Mouse (Mus musculus): ENCODE data around the gene Vcam1.

Vcam1 gene

DNA sequence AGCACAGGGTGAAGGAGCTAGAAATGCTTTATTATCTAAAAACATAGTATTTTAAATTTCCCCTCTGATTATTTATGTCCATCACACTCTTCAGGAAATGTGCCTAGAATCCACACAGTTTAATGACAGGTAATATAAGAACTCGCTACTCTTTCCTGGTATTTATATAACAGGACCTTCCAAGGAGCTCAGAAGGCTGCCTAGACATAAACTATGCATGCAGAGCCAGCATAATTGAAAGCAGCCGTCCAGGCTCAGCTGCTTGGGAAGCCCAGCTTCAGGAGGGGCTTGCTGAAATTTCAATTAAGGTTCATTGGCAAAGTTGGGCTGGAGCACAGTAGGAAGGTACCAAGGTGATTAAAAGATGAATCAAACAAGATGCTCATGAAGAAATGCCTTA lies 2.2 kb downstream of the Vcam1 start:
- no peak for DNase-seq (ENCODE audit: low read depth, low spot score)

DNA sequence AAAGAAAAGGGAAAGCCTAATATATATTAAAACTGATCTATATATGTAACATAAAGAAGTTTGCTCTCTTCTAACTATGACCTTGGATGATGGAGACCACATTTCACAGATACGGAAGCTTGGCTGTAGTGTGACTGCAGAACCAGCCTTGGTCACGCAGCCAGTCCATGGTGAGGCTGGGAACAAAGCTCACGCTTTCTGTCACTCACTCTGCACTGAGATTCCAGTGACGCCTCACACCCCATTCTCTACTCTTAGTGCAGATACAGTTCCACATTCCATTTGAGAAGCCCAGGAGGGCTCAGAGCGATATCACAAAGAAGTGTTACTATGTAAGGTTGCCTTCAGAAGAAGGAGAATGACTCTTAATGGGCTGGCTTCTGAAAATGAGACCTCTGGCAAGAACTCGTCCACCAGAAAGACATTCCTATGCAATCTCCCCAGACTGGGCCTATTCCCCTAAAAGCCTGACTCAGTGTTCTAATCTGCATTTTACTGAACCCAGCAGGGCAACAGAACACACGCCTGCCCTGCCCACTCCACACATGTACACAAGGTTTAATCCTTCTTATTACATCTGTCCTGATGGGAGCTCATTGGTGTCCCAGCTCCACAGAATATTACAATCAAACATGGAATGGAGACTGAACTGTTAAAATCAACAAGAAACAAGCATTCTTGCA lies 2.8 kb downstream of the Vcam1 start:
- DNase-seq (ENCODE audit: low read depth, low spot score) = no peak

DNA sequence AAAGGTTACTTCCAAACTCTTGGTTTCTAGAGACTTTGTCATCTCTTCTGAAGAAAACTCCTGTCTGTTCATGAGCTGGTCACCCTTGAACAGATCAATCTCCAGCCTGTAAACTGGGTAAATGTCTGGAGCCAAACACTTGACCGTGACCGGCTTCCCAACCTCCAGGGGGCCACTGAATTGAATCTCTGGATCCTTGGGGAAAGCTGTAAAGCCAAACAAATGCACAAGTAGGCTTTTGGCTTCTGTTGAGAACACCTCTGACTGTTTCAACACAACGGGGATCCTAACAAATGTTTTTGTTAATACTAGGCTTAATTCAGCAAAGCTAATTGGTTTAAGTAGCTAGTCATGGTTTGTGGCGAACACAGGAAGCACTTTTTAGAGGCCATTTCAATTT lies 3.4 kb downstream of the Vcam1 start:
- no peak for DNase-seq (ENCODE audit: low read depth, low spot score)

DNA sequence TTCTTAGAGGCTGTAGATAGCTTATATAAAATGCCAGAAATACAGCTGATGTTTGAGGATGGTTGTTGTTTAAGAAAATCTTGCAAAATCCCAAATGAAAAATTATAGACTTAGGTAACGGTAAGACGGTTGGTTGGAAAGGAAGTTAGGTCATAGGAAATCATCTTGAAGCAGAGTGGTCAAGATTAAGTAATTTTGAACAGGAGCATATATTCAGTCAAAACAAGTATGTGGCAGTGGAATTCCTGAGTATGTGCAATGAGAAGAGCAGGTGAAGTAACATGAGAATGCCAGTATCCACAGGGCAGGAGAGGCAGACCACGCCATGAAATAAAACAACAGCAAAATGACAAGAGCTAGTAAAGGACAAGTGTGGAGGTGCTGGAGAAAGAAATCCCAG lies 5.7 kb downstream of the Vcam1 start:
- no peak for DNase-seq (ENCODE audit: low read depth, low spot score)

DNA sequence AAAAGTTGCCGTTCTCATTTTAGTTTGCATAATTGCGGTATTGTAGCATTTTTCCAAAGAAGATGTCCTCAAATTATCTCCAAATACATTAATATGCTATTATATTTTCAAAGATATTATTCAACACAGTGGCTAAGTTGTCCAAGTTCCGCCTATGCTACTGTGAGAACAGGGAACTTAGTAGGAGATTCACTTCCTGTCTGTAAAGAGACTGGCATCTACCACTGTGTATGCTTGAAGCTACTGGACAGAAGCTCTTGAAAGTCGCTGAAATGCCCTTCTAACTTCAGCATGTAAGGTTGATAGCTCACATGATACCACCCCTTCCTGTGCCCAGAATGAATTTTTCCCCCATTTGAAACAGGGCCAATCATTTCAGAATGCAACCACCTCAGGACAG lies 6.8 kb downstream of the Vcam1 start:
- DNase-seq (ENCODE audit: low read depth, low spot score) = no peak

DNA sequence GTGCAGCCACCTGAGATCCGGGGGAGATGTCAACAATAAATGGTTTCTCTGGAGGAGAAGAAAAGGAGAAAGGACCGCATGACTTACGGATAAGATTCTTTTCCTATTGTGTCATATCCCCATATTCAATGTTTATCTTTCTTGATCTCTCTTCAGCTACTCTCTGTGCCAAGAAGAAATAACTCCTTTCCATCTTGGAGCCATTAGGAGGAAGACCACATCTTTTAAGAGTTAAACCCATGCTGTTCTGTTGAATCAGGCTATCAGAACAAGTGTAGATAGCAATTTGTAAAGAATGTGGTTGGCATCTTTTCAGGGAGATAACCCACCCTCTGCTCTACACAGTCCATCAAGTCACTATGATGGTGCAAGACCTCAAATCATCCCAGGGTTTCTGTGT lies 8.5 kb downstream of the Vcam1 start:
- no peak for DNase-seq (ENCODE audit: low read depth, low spot score)

DNA sequence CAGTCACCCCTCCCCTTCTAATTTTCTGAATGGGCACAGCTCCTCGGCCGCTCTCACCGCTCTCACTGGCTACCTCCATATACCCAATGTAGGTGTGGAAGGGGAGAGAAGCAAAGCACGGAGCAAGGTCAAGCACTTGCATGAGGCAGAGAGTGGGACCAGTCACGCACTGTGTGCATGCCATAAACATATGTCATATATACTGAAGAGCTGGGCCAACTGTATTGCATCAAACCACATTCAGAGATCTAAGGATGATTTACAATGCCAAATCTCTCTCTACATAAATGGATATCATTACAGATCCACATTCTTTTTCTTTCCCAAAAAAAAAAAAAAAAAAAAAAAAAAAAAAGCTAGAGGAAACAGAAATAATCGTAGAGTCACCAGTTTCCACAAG lies 9.1 kb downstream of the Vcam1 start:
- no peak for DNase-seq (ENCODE audit: low read depth, low spot score)

DNA sequence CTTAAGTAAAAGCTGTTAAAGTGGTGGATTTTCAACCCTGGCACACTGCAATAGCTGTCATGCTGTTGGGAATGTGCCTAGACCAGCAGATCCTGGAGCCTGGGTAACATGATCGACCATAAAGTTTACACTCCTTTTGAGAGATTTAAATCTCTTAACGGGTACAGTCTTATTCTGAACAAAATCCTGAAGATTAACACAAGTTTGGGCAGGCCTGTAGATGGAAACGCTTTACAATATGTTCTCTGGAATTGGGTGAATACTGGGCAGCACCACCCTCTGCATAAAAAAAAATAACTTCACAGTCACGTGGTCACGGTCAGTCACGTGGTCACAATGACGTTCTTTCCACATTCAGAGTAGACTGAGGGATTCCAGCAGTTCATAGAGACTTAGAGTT lies 10.3 kb downstream of the Vcam1 start:
- DNase-seq (ENCODE audit: low read depth, low spot score) = no peak

DNA sequence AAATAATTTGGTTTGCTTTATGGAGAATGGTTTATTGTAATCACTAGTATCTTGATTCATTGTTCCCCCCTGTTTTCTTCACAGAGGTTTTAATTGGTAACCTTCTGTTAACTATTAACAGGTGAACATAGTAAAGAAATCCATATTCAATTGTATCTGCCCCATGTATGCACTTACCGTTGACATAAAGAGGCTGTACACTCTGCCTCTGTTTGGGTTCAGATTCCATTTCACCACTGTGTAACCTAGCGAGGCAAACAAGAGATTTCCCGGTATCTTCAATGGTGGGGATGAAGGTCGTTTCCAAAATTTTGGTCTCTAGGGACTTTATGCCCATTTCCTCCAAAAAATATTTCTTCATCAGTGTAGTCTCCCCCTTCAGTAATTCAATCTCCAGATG lies 12.4 kb downstream of the Vcam1 start:
- no peak for DNase-seq (ENCODE audit: low read depth, low spot score)

DNA sequence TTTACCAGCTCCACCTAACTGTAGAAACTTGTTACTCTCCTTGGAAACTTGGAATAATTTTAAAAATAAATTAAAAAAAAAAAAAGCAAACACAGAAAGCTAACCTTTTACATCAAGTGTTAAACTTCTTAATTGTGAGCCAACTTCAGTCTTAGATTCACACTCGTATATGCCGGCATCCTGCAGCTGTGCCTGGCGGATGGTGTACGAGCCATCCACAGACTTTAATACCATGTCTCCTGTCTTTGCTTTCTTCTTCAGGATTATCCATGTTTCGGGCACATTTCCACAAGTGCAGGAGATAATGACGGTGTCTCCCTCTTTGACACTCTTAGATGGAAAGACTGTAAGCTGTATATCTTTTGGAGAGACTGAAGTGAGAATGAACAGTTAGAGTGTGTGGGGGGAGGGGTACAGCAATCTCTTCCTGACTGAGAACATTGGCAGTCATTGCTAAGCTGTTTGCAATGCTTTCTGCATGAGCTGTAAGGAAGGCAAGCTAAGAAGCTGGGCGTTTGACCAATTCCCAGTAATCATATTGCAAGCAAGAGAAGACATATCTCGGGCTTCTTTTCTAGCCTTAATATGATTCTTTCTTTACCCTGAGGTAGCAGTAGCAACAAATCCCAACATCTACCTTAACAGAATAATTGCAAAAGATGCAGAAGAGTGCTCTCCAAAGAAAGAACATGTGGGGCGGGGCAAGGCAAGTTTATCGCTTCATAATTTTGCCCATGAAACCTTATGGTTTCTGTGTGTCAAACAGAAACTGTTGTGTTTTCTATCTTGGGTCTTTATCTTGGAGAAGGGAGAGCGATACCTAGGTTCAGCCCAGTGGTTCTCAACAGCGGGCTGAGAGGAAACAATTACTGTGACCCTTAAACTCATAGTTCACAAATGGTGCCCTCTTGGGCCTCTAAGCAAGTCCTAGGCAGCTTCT lies 15.0 kb downstream of the Vcam1 start:
- DNase-seq (ENCODE audit: low read depth, low spot score) = no peak

DNA sequence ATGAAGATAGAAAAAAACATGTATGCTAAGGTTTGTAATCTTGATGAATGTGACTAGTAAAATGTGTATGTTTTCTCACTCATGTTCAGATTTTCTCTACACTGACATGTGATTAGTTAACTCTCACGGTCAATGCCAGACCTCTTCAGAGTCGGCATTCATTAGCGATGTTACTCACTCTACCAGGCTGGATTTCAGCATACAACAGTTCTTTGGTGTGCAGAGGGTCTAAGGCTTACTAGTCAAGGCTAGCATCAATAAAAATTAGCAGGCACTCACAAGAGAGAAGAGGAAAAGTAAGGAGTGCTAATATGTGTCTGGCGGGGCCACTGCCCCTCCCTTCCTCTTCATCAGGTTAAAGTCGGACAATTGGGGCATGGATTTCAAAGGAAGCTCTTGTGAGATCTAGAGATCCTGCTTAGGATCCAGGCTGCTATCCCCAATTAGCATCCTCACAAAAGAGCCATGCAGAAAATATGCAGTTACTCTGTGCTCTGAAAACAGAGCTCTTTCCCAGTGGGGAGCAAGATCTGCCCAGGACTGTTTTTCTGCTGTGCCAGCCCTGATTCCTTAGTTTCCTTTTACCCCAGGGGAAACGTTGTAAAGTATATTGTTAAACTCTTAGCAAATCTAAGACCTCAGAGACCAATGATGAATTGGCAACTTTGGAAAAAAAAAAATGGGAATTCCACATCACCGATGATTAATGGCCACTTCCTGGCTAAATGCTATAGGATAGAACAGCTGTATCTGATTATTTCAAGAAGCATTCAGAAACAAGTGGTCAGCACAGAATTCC lies 15.8 kb downstream of the Vcam1 start:
- no peak for DNase-seq (ENCODE audit: low read depth, low spot score)

DNA sequence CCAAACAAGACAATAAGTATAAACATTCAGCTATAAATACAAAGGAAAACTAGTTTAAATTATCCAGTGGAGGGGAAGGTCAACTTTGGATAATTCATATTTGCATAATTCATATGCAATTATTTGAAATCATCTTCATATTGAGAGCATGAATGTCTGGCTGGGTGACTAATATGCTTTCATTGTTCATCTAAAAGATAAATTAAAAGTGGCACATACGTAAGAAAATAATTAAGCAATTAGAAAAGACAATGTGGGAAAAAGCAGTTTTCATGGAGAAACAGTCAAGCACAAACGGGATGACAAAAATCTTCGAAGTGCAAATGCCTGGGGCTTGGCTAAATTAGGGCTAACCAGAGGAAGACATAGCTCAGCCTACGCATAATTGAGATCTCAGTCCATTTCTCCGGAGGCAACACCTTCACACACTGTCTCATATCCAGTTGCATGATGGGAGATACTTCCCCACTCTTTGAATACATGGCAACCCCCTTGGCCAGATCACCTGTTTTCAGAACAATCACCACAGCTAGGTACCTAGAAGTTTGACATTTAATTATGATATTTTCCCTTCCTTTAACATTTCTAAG lies 16.6 kb downstream of the Vcam1 start:
- DNase-seq (ENCODE audit: low read depth, low spot score) = no peak

DNA sequence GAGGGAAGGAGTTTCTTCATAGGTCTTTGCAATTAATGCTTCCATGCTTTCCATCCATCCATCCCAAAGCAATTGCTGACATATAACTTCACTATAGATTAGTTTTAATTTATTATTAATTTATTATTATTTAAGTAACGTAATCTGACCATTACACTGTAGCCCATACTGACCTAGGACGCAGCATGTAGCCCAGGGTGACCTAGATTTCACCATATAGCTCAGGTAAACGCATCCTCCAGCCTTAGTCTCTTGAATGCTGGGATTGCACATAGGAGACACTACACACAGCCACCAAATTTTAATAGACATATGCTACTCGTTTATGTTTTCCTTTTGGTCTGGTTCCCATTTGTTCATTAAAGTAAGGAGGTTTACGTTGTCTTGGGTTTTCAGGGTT lies 23.8 kb downstream of the Vcam1 start:
- no peak for DNase-seq (ENCODE audit: low read depth, low spot score)

DNA sequence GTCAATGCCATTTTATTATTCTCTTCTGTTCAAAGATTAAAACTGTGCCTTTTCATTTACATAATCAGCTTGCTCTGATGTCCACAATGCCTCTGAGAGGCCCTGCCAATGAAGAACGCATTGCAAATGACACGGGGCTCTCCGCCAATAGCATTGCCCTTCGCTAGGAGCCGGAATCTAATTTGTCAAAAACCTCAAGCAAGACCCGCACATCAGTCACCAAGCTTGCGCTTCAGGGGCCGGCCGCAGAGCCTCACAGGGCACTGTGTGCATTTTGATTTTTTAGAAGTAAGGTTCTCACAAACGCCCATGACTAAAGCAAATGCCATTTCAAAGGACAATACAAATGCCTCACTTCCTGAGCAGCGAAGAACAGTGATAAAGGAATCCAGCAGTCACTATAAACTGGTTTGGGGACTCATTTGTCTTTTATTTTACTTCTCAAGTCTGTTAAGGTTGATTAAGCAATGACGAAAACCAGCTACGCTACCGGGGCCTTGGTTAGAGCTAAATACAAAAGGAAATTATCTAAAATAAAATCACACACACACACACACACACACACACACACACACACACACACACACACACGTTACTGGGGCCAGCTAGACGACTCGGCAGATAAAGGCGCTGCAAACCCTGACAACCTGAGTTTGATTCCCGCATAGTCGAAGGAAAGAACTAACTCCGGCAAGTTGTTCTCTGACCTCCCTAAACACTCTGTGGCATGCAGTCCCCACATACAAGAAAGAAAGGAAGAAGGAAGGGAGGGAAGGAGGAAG lies 24.4 kb downstream of the Vcam1 start:
- DNase-seq (ENCODE audit: low read depth, low spot score) = no peak

DNA sequence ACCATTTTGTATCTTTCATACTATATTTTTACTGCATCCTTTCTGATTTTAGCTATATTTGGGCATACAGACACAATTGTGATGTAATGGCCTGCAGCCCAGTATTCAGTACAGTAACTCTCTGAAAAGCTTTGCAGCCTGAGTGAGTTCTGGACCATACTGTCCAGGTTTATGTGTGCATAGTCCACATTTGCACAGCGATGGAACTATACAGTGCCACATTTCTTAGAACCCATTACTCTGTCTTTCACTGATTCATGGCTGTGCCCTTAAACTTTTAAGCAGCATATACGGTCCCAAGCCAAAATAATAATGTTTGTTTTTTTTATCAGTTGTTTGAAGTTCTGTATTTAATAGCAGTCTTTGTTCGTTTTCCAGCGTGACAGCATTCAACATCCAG lies 25.2 kb downstream of the Vcam1 start:
- no peak for DNase-seq (ENCODE audit: low read depth, low spot score)

DNA sequence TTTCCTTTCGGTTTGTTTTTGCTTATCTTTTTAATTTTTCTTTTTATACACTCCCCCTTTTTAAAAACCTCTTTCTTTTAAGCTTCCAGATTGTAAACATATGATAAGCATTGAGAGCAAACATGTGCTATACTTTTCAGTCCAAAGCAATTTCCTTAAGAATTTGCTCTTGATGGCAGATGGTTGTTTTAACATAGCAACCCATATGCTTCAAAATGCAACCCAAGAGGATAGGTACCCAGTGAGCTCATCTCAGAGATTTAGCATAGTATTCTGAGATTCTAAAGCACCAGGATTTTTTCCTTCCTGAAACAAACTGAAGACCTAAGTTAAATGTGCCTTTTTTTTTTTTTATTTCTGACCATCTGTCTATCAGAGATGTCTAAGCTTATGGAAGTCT lies 28.6 kb downstream of the Vcam1 start:
- DNase-seq (ENCODE audit: low read depth, low spot score) = no peak

DNA sequence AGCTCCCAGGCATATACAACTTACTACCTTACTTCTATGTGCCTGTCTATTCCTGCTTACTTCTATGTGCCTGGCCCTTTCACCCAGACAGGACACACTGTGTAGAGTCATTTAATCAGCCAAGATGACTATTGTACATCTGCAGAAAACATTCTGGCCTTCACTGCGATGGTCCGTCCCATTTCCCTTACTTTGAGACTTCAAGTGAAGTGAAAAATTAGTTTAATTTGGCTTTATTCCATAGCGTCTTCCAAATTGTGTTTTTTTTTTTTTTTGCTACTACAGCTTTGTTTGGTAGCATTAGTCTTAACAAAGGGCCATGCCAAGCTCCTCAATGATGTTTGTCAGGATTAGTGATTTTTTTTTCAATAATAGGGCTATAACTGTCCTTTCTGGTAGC lies 33.6 kb downstream of the Vcam1 start:
- DNase-seq (ENCODE audit: low read depth, low spot score) = no peak

DNA sequence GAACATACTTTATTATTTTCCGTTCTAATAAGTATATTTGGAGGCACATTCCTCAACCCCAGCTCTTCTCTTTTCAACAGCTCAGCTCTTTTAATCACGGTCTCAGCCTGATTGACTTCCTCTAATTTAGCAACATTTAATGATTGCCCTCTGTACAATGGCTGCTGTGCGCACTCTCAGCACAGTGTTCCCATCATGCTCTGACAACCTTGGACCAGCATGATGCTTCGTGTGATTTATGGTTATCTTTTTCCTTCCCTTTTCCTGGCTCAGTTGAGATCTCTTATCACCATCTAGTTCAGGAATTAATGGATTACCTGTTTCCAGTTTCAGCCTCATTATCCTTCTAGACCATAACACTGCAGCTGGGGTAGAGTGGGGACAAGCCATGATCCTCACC lies 34.2 kb downstream of the Vcam1 start:
- no peak for DNase-seq (ENCODE audit: low read depth, low spot score)

DNA sequence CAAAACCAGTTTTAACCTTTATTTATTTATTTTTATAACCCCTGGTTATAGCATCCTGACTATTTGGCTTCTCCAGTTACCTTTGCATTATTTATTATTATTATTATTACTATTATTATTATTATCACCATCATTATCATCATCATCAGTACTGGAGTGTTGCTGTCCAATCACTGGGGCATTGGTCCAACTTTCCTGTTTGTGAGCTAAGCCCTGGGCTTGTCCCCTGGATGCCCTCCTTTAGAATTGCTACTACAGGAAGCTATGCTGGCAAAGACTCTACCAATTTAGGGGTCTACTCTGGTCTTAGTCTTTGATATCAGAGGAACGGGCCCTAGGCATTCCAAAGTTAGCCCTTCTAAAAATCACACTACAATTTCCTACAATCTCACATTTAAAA lies 34.6 kb downstream of the Vcam1 start:
- no peak for DNase-seq (ENCODE audit: low read depth, low spot score)

DNA sequence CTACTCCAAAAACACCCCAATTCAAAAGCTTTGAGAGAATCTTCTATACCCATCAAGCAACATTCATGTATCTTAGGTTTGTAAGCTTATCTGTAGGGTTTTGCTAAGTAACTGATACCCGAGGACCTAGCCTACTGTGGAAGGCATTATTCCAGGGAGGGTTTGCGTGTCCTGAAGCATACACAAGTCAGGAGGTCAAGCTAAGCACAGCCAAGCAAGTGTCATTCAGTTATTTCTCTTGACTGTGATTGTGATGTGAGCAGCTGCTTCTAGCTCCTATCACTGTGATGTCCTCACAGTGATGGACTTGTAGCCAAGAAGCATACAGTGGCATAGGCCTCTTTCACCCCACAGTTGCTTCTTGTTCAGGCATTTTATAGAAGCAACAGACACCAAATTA lies 35.2 kb downstream of the Vcam1 start:
- no peak for DNase-seq (ENCODE audit: low read depth, low spot score)

DNA sequence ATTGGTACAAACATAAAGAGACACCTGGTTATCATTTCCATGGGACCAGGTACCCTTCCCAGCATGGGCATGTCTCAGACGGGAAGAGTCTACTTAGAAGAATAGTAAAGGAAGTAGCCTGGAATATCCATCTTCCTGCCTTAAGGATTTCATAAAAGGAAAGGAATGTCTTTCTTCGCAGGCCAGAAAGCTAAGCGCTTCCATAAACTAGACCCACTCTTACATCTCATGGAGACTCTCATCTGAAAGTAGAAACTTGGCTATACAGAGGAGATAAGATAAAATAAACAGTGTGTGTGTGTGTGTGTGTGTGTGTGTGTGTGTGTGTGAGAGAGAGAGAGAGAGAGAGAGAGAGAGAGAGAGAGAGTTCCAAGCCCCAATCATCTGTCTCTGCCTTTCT lies 36.9 kb downstream of the Vcam1 start:
- no peak for DNase-seq (ENCODE audit: low read depth, low spot score)

All from CD4-positive helper T cell, adult 2 months (primary cell).